Mouse (Mus musculus) lung, adult 2 months (tissue): ENCODE measurements around the gene Lamtor4.
"Not testable (repeated sequence)": the region's sequence is repeated elsewhere in the genome, so short reads cannot be mapped to it uniquely, and the experiment has no call there.

Source experiments
- CTCF ChIP-seq: fragments of 200-500 bp; IDR thresholded peaks from 2 replicates; pipeline ENCODE4 v1.5.1; 2011; ENCODE audit warnings: mild to moderate bottlenecking, low read length, control low read depth; ENCODE audit not compliant: insufficient read depth
- POLR2A ChIP-seq: fragments of 200-500 bp; IDR thresholded peaks from 2 replicates; pipeline ENCODE4 v1.6.1; 2011; ENCODE audit warnings: low read depth, mild to moderate bottlenecking, control low read depth, low read length, borderline replicate concordance; ENCODE audit errors: extremely low read depth

- not testable (repeated sequence) for TF ChIP-seq POLR2A, CTCF
Observed at GRCm38 (mm10) chr5:138216632-138217031, 38.6 kb upstream of the Lamtor4 start.
